Mouse (Mus musculus) forebrain, embryonic 13.5 days (tissue): ENCODE data around the gene Adgrg2. TPM values are rescaled to one million over a fixed set of nuclear protein-coding genes. Genes with fewer than 3 reads are reported as not detected.

Experiments used
- ATAC-seq: fragments of 200-750 bp; cut with Nextera tagmentation; 2 replicates; pipeline ENCODE4 v1.8.0; 2017
- H3K27ac ChIP-seq: fragments of 300-500 bp; sonication (generic); 2 replicates; pipeline ENCODE4 v1.5.1; 2015; ENCODE audit warnings: inconsistent platforms, mild to moderate bottlenecking, moderate library complexity
- H3K27me3 ChIP-seq: fragments of 300-500 bp; sonication (generic); 2 replicates; pipeline ENCODE4 v1.6.1; 2015; ENCODE audit warnings: mild to moderate bottlenecking, inconsistent platforms
- H3K36me3 ChIP-seq: fragments of 300-500 bp; sonication (generic); 2 replicates; pipeline ENCODE4 v1.6.1; 2015; ENCODE audit warnings: mild to moderate bottlenecking, inconsistent platforms; ENCODE audit not compliant: poor library complexity, severe bottlenecking
- H3K4me1 ChIP-seq: fragments of 300-500 bp; sonication (generic); 2 replicates; pipeline ENCODE4 v1.6.1; 2015; ENCODE audit warnings: inconsistent platforms
- H3K4me2 ChIP-seq: fragments of 300-500 bp; sonication (generic); 2 replicates; pipeline ENCODE4 v1.6.1; 2015; ENCODE audit warnings: inconsistent platforms, mild to moderate bottlenecking, moderate library complexity
- H3K4me3 ChIP-seq: fragments of 300-500 bp; sonication (generic); 2 replicates; pipeline ENCODE4 v1.5.1; 2015; ENCODE audit warnings: mild to moderate bottlenecking, inconsistent platforms
- H3K9ac ChIP-seq: fragments of 300-500 bp; sonication (generic); 2 replicates; pipeline ENCODE4 v1.6.1; 2015; ENCODE audit warnings: mild to moderate bottlenecking, inconsistent platforms
- H3K9me3 ChIP-seq: fragments of 300-500 bp; sonication (generic); replicated peaks from 2 replicates; pipeline ENCODE4 v1.6.1; 2016; ENCODE audit warnings: inconsistent platforms
- WGBS: fragments of 180-500 bp; shearing (Covaris S2); methylation state at CpG from one replicate; pipeline ENCODE4 v1.1.7; 2015; 5-methylcytosine and 5-hydroxymethylcytosine counted together
- polyA plus RNA-seq: library from polyadenylated mRNA; unstranded; fragments of >200 nt; fragmentation: Nextera tagmentation; extraction: Ambion mirVana; gene quantifications from 2 replicates; pipeline ENCODE4 v1.2.1, GENCODE M21; 2015

Gene Adgrg2
- polyA plus RNA-seq: 0.48 and 0.92 TPM in 2 replicates

- peak within 1 kb of the TSS; percentile 46 for H3K4me3 ChIP-seq
- peak within 1 kb of the TSS; percentile 58 for H3K9ac ChIP-seq
- peak; percentile 93 for ATAC-seq
- H3K27me3 ChIP-seq: peaks cover 19% of the 10 kb centered on the region
- no peaks in the 10 kb centered on the region for H3K36me3 ChIP-seq
- peak within 1 kb of the TSS; percentile 71 for H3K4me2 ChIP-seq
- H3K27ac ChIP-seq: no peak within 1 kb of the TSS
- H3K9me3 ChIP-seq: no peaks in the 10 kb centered on the region
- H3K4me1 ChIP-seq: no peaks in the 10 kb centered on the region
- 13% methylated on average over 17 of the region's 42 CpGs for WGBS
These were observed at the start of gene Adgrg2 for GRCm38 (mm10) chrX:160390464-160390956. Adgrg2 (plus strand) TSS chrX:160390690.

- Histone ChIP-seq H3K27ac (no peak overlapping the region), H3K9me3 (no peaks in the 10 kb centered on the region), H3K36me3 (no peaks in the 10 kb centered on the region), H3K27me3 (peaks cover 13% of the 10 kb centered on the region; the same call in 1 of the 2 replicates), H3K9ac (no peak overlapping the region), H3K4me1 (peaks cover 4% of the 10 kb centered on the region; the same call in 1 of the 2 replicates), H3K4me3 (no peak overlapping the region), H3K4me2 (no peak overlapping the region)
- peak; percentile 66; the same call in 1 of the 2 replicates for ATAC-seq
- 30% methylated on average over 7 of the region's 7 CpGs for WGBS
These were observed 39.5 kb upstream of the Adgrg2 start for GRCm38 (mm10) chrX:160350995-160351394.

DNA sequence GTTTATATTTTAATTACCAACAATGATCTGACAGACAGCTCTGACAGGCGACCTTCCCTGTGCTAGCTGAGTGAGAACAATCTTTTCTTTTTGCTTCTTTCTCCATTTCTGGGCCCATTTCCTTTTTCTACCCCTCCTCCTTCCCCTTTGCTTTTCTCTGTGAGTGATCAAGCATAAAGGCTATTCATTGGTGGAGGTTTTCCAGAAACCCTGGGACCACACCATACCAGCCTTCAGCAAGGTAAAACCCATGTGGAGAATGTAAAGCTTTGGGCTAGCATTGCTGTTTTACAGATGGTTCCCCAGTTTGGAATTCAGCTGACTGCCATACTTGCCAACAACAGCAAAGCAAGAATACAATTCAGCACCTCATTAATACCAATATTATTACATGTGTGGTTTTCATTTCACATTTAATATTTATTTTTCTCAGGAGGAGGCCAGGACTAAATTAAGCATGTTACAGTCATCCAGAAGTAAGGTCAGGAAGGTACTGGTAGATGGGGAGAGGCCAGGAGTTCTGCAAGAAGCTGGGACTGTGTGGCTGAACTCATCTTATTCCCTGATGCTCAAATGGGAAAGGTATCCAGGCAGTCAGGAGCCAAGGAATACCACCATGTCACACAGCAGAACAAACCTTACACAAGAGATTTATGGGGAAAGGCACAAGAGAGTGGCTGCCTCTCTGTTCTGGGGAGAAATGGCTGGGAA is 38.4 kb upstream of the Adgrg2 start:
- peak; percentile 70; the same call in 1 of the 2 replicates for ATAC-seq
- peaks cover 13% of the 10 kb centered on the region; the same call in 1 of the 2 replicates for H3K27me3 ChIP-seq
- H3K27ac ChIP-seq: no peak overlapping the region
- H3K4me2 ChIP-seq: no peak overlapping the region
- H3K9ac ChIP-seq: no peak overlapping the region
- H3K9me3 ChIP-seq: no peaks in the 10 kb centered on the region
- 10% methylated on average over 1 of the region's 1 CpGs for WGBS
- peaks cover 4% of the 10 kb centered on the region; the same call in 1 of the 2 replicates for H3K4me1 ChIP-seq
- no peaks in the 10 kb centered on the region for H3K36me3 ChIP-seq
- no peak overlapping the region for H3K4me3 ChIP-seq

DNA sequence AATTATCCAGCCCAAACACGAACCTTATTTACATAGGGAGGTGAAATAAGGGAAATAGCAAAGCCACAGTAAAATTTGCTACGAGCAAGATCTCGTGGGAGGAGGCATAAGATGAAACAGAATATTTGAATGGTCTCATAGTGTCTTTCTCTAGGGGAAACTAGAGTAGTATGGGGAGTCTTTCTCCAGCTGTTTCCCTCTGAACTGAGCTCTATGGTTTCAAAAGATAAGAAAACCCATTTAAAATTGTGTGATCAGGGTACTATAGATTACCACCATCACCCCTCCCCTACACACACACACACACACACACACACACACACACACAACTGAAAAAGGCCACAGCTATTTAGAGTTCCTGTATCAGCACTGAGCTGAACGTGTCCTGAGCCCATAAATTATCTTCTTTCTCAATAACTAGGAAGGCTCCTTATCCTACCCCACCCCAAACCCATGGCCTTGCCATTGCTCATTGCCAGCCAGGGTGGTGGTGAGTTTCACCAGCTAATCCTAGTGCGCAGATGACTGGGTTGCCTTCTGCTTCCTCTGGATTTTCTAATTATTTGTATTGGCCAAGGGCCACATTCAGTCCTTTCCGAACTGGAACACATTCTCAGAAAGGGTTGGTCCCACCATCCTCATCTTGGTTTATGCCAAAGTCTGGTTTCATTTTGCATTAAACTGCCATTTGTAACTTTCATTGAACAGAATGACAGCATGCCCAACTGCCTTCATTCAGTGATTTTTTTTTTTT is 5.6 kb upstream of the Adgrg2 start:
- H3K27ac ChIP-seq: no peak overlapping the region
- ATAC-seq: no peak
- H3K4me2 ChIP-seq: no peak overlapping the region
- no peaks in the 10 kb centered on the region; the same call in 1 of the 2 replicates for H3K27me3 ChIP-seq
- 89% methylated on average over 6 of the region's 6 CpGs for WGBS
- H3K9ac ChIP-seq: no peak overlapping the region
- no peaks in the 10 kb centered on the region for H3K36me3 ChIP-seq
- H3K9me3 ChIP-seq: no peaks in the 10 kb centered on the region
- H3K4me1 ChIP-seq: no peaks in the 10 kb centered on the region
- H3K4me3 ChIP-seq: no peak overlapping the region

GRCm38 (mm10) chrX:160385502-160385772 is 5.1 kb upstream of the Adgrg2 start:
- H3K27ac ChIP-seq: no peak overlapping the region
- peaks cover 4% of the 10 kb centered on the region for H3K27me3 ChIP-seq
- H3K9me3 ChIP-seq: no peaks in the 10 kb centered on the region
- H3K36me3 ChIP-seq: no peaks in the 10 kb centered on the region
- ATAC-seq: no peak
- 90% methylated on average over 1 of the region's 1 CpGs for WGBS
- H3K4me2 ChIP-seq: no peak overlapping the region
- no peak overlapping the region for H3K4me3 ChIP-seq
- no peaks in the 10 kb centered on the region for H3K4me1 ChIP-seq
- no peak overlapping the region for H3K9ac ChIP-seq

- ATAC-seq: no peak
- 83% methylated on average over 4 of the region's 4 CpGs for WGBS
- no peak overlapping the region for H3K4me2 ChIP-seq
These were observed 22.5 kb downstream of the Adgrg2 start for GRCm38 (mm10) chrX:160412930-160413453.

GRCm38 (mm10) chrX:160413881-160414395 is 23.4 kb downstream of the Adgrg2 start:
- Histone ChIP-seq H3K9me3 (no peaks in the 10 kb centered on the region), H3K27ac (no peak overlapping the region), H3K9ac (no peak overlapping the region), H3K36me3 (no peaks in the 10 kb centered on the region), H3K4me1 (no peaks in the 10 kb centered on the region), H3K4me2 (no peak overlapping the region), H3K27me3 (0 out of 2 replicates have a peak, but pooled peaks cover 1% of the 10 kb centered on the region), H3K4me3 (no peak overlapping the region)
- WGBS: 93% methylated on average over 7 of the region's 7 CpGs
- ATAC-seq: no peak

More at GRCm38 (mm10) chrX:160412930-160413453, 22.5 kb downstream of the Adgrg2 start:
- Histone ChIP-seq H3K4me1 (no peaks in the 10 kb centered on the region), H3K9ac (no peak overlapping the region), H3K36me3 (no peaks in the 10 kb centered on the region), H3K27me3 (0 out of 2 replicates have a peak, but pooled peaks cover 3% of the 10 kb centered on the region), H3K4me3 (no peak overlapping the region), H3K27ac (no peak overlapping the region), H3K9me3 (no peaks in the 10 kb centered on the region)

DNA sequence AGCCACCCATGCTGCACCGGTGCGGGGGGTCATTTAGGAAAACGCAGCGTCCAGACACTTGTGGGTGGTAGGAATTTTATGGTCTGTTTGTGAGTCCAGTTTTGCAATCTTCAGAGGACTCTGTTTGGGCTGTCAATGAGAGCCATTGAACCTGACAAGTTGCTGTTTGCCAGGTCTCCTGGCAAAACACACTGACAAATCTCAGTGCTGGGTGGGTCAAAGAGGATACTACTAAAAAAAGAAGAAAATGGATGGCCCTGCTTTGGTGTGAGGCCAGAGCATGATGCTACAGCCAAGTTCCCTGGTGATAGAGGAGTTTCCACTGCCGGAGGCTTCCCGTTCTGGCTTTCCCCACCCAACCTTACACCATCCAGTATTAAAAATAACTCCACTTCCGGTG is 27.9 kb downstream of the Adgrg2 start:
- no peak overlapping the region for H3K9ac ChIP-seq
- H3K9me3 ChIP-seq: no peaks in the 10 kb centered on the region
- no peaks in the 10 kb centered on the region for H3K4me1 ChIP-seq
- H3K4me2 ChIP-seq: no peak overlapping the region
- WGBS: 89% methylated on average over 7 of the region's 7 CpGs
- no peak overlapping the region for H3K4me3 ChIP-seq
- H3K27ac ChIP-seq: no peak overlapping the region
- H3K36me3 ChIP-seq: no peaks in the 10 kb centered on the region
- ATAC-seq: no peak
- H3K27me3 ChIP-seq: 0 out of 2 replicates have a peak, but pooled peaks cover 3% of the 10 kb centered on the region

- no peak for ATAC-seq
- Histone ChIP-seq H3K4me2 (no peak overlapping the region), H3K4me1 (no peaks in the 10 kb centered on the region), H3K27me3 (0 out of 2 replicates have a peak, but pooled peaks cover 3% of the 10 kb centered on the region), H3K36me3 (no peaks in the 10 kb centered on the region), H3K9ac (no peak overlapping the region), H3K27ac (no peak overlapping the region), H3K9me3 (no peaks in the 10 kb centered on the region), H3K4me3 (no peak overlapping the region)
- WGBS: 75% methylated on average over 1 of the region's 1 CpGs
These were observed 33.2 kb downstream of the Adgrg2 start for GRCm38 (mm10) chrX:160423737-160424136.

DNA sequence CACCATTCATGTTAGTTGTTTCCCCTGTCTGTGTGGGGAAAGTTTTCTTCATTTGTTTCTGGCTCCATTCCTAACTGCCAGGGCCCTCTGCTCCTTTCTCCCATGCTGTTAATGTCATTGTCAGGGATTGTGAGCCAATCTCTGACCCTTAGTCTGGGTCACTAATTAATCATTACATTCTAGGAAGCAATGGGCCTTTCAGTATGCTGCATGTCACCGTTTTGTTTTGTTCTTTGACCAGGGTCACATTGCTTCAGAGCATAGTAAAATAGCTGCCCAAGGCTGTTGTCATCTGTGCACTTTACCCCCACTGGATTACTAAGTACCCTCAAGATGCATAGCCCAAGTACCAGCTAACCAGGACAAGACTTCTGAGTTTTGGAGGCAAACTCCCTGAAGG is 36.0 kb downstream of the Adgrg2 start:
- H3K27ac ChIP-seq: no peak overlapping the region
- WGBS: 33% methylated on average over 1 of the region's 1 CpGs
- no peaks in the 10 kb centered on the region for H3K27me3 ChIP-seq
- H3K9me3 ChIP-seq: no peaks in the 10 kb centered on the region
- H3K36me3 ChIP-seq: no peaks in the 10 kb centered on the region
- ATAC-seq: no peak
- no peak overlapping the region for H3K4me2 ChIP-seq
- H3K9ac ChIP-seq: no peak overlapping the region
- H3K4me3 ChIP-seq: no peak overlapping the region
- no peaks in the 10 kb centered on the region for H3K4me1 ChIP-seq

- WGBS: 68% methylated on average over 1 of the region's 1 CpGs
- no peak overlapping the region for H3K9ac ChIP-seq
- no peaks in the 10 kb centered on the region for H3K36me3 ChIP-seq
- no peaks in the 10 kb centered on the region for H3K27me3 ChIP-seq
- no peaks in the 10 kb centered on the region for H3K9me3 ChIP-seq
- H3K4me1 ChIP-seq: no peaks in the 10 kb centered on the region
- ATAC-seq: no peak
- no peak overlapping the region for H3K4me3 ChIP-seq
- H3K4me2 ChIP-seq: no peak overlapping the region
- H3K27ac ChIP-seq: no peak overlapping the region
These were observed 36.4 kb downstream of the Adgrg2 start for GRCm38 (mm10) chrX:160426930-160427329.

DNA sequence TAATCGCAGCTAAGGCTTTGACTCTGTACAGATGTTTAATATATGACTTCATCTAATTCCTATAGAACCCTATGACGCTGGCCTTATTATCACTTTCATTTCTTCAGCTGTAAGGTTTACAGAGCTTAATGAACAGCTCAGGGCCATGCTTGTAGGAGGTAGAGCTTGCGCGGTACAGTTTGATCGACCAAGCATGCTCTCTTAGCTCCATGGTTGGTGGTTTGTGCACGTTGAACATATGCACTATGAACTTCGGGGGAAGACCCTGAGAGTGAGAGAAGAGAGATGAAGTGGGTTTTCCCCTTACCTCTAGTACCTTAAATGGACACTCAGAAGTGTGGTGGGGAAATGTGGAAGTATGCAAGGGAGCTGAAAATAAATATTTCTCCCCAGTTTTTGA is 41.7 kb downstream of the Adgrg2 start:
- 93% methylated on average over 7 of the region's 7 CpGs for WGBS
- no peaks in the 10 kb centered on the region for H3K9me3 ChIP-seq

More for the DNA sequence above, 41.7 kb downstream of the Adgrg2 start:
- ATAC-seq: no peak
- no peak overlapping the region for H3K9ac ChIP-seq
- no peak overlapping the region for H3K4me3 ChIP-seq
- H3K27ac ChIP-seq: no peak overlapping the region
- H3K27me3 ChIP-seq: no peaks in the 10 kb centered on the region
- H3K36me3 ChIP-seq: no peaks in the 10 kb centered on the region
- H3K4me2 ChIP-seq: no peak overlapping the region
- H3K4me1 ChIP-seq: no peaks in the 10 kb centered on the region
